Mouse (Mus musculus): ENCODE measurements at regions not wholly inside any gene's neighbourhood (a gene's known extent, or its start where the extent isn't known, plus 50 kb on each side); places are given as distances from the start of the nearest gene placed in this dataset.

GRCm38 (mm10) chr2:61123046-61123806, 160.2 kb upstream of the Rbms1 start:
- H3K27ac ChIP-seq, result no peak overlapping the region
- 79% methylated on average over 7 of the region's 7 CpGs for WGBS

DNA sequence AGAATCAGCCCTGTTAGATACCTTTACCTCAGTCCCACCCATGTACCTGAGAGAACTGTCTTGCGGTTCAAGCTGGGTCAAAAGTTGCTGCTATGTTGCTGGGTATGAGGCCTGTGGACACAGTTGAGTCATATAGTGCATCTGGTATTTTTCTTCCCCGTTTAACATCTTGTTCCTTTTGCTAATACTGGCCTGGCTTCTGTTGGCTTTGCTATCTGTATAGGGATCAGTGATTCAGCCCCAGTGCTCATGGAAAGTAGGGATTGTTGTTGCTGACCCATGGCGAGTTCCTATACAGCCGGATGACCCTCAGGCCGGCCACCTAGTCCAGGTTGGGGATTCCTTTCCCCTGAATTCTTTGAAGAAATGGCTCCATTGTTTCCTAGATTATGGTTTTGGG, 158.3 kb upstream of the Rbms1 start:
- WGBS, result 68% methylated on average over 5 of the region's 5 CpGs
- H3K4me3 ChIP-seq, result no peak overlapping the region

More at GRCm38 (mm10) chr2:61123046-61123806, 160.2 kb upstream of the Rbms1 start:
- Histone ChIP-seq H3K27me3 (ENCODE audit: insufficient read depth, poor library complexity, severe bottlenecking) (no peaks in the 10 kb centered on the region), H3K36me3 (no peaks in the 10 kb centered on the region), H3K9me3 (no peaks in the 10 kb centered on the region), H3K4me3 (no peak overlapping the region), H3K4me1 (no peaks in the 10 kb centered on the region)
- no peak for DNase-seq (ENCODE audit: low spot score)

DNA sequence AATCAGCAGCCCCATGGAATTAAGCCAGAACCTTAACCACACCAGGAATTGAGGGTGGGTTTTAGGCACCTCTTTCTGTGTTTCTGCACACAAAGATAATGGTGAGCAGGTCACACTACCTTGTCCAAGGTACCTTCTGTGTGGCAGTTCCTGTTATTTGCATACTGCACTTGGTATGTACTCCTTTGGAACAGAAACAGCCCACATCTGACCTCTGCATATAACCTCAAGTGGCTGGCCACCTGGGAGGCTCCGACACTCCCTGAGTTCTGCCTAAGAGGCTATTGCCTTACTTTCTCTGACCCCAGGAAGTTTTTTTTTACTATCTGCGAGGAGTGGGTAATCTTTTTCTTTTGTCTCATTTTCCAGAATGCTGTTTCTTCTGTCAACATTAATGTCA, 151.6 kb upstream of the Rbms1 start:
- H3K27me3 ChIP-seq (ENCODE audit: insufficient read depth, poor library complexity, severe bottlenecking), result no peaks in the 10 kb centered on the region
- 49% methylated on average over 2 of the region's 2 CpGs for WGBS
- H3K27ac ChIP-seq, result no peak overlapping the region
- peaks cover 10% of the 10 kb centered on the region; the same call in 1 of the 2 replicates for H3K4me1 ChIP-seq
- H3K9me3 ChIP-seq, result no peaks in the 10 kb centered on the region
- no peak for DNase-seq (ENCODE audit: low spot score)
- no peaks in the 10 kb centered on the region for H3K36me3 ChIP-seq
- no peak overlapping the region for H3K4me3 ChIP-seq

More for the DNA sequence above, 158.3 kb upstream of the Rbms1 start:
- no peak for DNase-seq (ENCODE audit: low spot score)
- Histone ChIP-seq H3K36me3 (no peaks in the 10 kb centered on the region), H3K27ac (no peak overlapping the region), H3K27me3 (ENCODE audit: insufficient read depth, poor library complexity, severe bottlenecking) (no peaks in the 10 kb centered on the region), H3K4me1 (no peaks in the 10 kb centered on the region), H3K9me3 (no peaks in the 10 kb centered on the region)

GRCm38 (mm10) chr2:61113916-61114315, 150.9 kb upstream of the Rbms1 start:
- Histone ChIP-seq H3K4me1 (peaks cover 16% of the 10 kb centered on the region; the same call in 1 of the 2 replicates), H3K4me3 (no peak overlapping the region), H3K36me3 (no peaks in the 10 kb centered on the region), H3K27me3 (ENCODE audit: insufficient read depth, poor library complexity, severe bottlenecking) (no peaks in the 10 kb centered on the region), H3K9me3 (no peaks in the 10 kb centered on the region), H3K27ac (no peak overlapping the region)
- DNase-seq (ENCODE audit: low spot score), result no peak
- WGBS, result 82% methylated on average over 6 of the region's 6 CpGs

GRCm38 (mm10) chr2:61110591-61110990, 147.6 kb upstream of the Rbms1 start:
- 44% methylated on average over 9 of the region's 9 CpGs for WGBS
- Histone ChIP-seq H3K4me1 (peaks cover 18% of the 10 kb centered on the region; the same call in 1 of the 2 replicates), H3K27ac (no peak overlapping the region), H3K27me3 (ENCODE audit: insufficient read depth, poor library complexity, severe bottlenecking) (no peaks in the 10 kb centered on the region), H3K4me3 (no peak overlapping the region), H3K9me3 (no peaks in the 10 kb centered on the region), H3K36me3 (no peaks in the 10 kb centered on the region)
- DNase-seq (ENCODE audit: low spot score), result no peak

DNA sequence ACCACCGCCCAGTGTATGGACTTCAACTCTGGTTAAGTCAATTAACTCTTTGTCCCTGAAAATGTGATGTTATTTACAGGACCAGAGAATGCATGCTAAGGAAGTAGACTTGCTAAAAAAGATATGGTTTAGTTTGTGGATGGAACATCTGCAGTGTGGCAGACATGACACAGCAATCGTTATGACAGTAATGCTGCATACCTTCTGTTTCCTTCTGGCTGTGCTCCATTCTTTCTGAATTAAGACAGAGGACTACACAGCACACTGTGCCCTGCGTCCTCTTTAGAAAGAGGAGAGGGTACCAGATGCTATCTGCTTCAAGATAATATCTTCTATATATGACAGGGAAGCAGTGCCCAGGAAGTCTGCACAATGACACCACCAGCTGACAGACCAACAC, 146.6 kb upstream of the Rbms1 start:
- H3K9me3 ChIP-seq, result no peaks in the 10 kb centered on the region
- 57% methylated on average over 3 of the region's 3 CpGs for WGBS

GRCm38 (mm10) chr2:61105169-61105568, 142.2 kb upstream of the Rbms1 start:
- DNase-seq (ENCODE audit: low spot score), result no peak
- Histone ChIP-seq H3K36me3 (no peaks in the 10 kb centered on the region), H3K4me1 (peaks cover 20% of the 10 kb centered on the region), H3K9me3 (no peaks in the 10 kb centered on the region), H3K4me3 (no peak overlapping the region), H3K27me3 (ENCODE audit: insufficient read depth, poor library complexity, severe bottlenecking) (no peaks in the 10 kb centered on the region), H3K27ac (no peak overlapping the region)
- WGBS, result 40% methylated on average over 6 of the region's 6 CpGs

More for the DNA sequence above, 146.6 kb upstream of the Rbms1 start:
- Histone ChIP-seq H3K27me3 (ENCODE audit: insufficient read depth, poor library complexity, severe bottlenecking) (no peaks in the 10 kb centered on the region), H3K36me3 (no peaks in the 10 kb centered on the region), H3K4me1 (peaks cover 17% of the 10 kb centered on the region; the same call in 1 of the 2 replicates), H3K27ac (no peak overlapping the region), H3K4me3 (no peak overlapping the region)
- no peak for DNase-seq (ENCODE audit: low spot score)

DNA sequence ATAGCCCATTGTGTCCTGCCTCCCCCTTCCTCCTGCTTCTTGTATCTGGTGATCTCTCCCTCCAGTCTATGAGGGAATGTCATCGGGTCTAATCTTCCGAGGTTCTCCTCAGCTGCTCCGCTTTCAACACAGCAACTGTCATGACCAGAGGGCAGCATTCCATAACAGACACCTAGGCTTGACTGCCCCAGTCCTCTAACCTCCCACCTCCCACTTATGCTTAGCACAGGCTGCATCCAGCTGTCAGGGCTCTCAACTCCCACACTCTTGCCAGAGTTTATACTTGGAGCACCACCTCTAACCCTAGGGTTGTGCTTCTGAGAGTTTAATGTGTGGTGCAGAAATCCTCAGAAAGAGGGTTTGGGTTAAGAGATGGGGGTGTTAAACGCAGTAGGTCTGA, 137.9 kb upstream of the Rbms1 start:
- no peak overlapping the region for H3K4me3 ChIP-seq
- no peaks in the 10 kb centered on the region for H3K9me3 ChIP-seq
- 58% methylated on average over 4 of the region's 4 CpGs for WGBS
- H3K36me3 ChIP-seq, result no peaks in the 10 kb centered on the region
- DNase-seq (ENCODE audit: low spot score), result no peak
- H3K4me1 ChIP-seq, result peaks cover 11% of the 10 kb centered on the region
- H3K27me3 ChIP-seq (ENCODE audit: insufficient read depth, poor library complexity, severe bottlenecking), result no peaks in the 10 kb centered on the region
- H3K27ac ChIP-seq, result no peak overlapping the region

- no peak for DNase-seq (ENCODE audit: low spot score)
- H3K27ac ChIP-seq, result no peak overlapping the region
- H3K4me1 ChIP-seq, result 0 out of 2 replicates have a peak, but pooled peaks cover 4% of the 10 kb centered on the region
- no peaks in the 10 kb centered on the region for H3K27me3 ChIP-seq (ENCODE audit: insufficient read depth, poor library complexity, severe bottlenecking)
- H3K9me3 ChIP-seq, result no peaks in the 10 kb centered on the region
- H3K36me3 ChIP-seq, result no peaks in the 10 kb centered on the region
- no peak overlapping the region for H3K4me3 ChIP-seq
Measured at GRCm38 (mm10) chr2:61088501-61088900, 125.5 kb upstream of the Rbms1 start.

DNA sequence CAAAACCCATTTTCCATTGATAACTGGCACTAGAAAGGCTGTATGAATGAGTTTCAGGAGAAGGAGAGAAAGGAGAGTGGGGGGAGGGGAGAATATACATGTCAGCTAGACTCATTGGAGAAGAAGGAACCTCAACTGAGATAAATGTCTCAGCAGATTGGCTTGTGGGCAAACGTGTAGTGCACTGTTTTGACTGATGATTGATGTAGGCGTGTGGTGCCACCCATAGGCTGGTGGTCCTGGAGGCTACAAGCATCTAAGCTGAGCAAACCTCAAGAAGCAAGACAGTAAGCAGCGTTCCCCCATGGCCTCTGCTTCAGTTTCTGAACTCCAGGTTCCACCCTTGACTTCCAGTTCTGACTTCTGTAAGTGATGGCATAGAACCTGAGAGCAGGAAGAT, 121.8 kb upstream of the Rbms1 start:
- Histone ChIP-seq H3K9me3 (no peaks in the 10 kb centered on the region), H3K4me3 (no peak overlapping the region), H3K36me3 (no peaks in the 10 kb centered on the region), H3K4me1 (0 out of 2 replicates have a peak, but pooled peaks cover 4% of the 10 kb centered on the region), H3K27me3 (ENCODE audit: insufficient read depth, poor library complexity, severe bottlenecking) (no peaks in the 10 kb centered on the region), H3K27ac (no peak overlapping the region)
- no peak for DNase-seq (ENCODE audit: low spot score)
- WGBS, result 53% methylated on average over 3 of the region's 3 CpGs

GRCm38 (mm10) chr2:61083100-61083499, 120.1 kb upstream of the Rbms1 start:
- H3K9me3 ChIP-seq, result no peaks in the 10 kb centered on the region
- H3K36me3 ChIP-seq, result no peaks in the 10 kb centered on the region

GRCm38 (mm10) chr2:61082640-61083039, 119.6 kb upstream of the Rbms1 start:
- no peak for DNase-seq (ENCODE audit: low spot score)
- Histone ChIP-seq H3K4me3 (no peak overlapping the region), H3K9me3 (no peaks in the 10 kb centered on the region)

More at GRCm38 (mm10) chr2:61083100-61083499, 120.1 kb upstream of the Rbms1 start:
- no peaks in the 10 kb centered on the region for H3K27me3 ChIP-seq (ENCODE audit: insufficient read depth, poor library complexity, severe bottlenecking)
- DNase-seq (ENCODE audit: low spot score), result no peak
- 0 out of 2 replicates have a peak, but pooled peaks cover 4% of the 10 kb centered on the region for H3K4me1 ChIP-seq
- H3K4me3 ChIP-seq, result no peak overlapping the region
- H3K27ac ChIP-seq, result no peak overlapping the region
- WGBS, result 72% methylated on average over 1 of the region's 1 CpGs

DNA sequence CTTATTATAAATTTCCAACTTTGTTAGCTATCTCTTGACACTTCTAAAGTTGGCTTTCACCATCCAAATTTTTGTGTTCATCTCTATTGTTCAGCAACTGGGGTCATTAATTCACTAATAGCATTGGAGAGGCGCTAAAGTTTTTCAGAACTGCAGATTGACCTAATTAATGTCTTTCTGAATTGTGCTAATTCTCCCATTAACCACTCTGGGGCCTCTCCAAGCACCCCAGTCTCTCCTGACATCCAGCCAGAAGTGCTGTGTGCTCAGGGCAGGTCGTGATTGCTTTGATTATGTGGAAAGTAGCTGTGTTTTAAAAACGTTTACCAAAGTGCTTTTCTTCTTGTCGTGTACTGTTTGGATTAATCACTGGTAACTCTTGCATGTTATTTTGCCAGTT, 117.0 kb upstream of the Rbms1 start:
- no peak for DNase-seq (ENCODE audit: low spot score)
- WGBS, result 64% methylated on average over 4 of the region's 4 CpGs
- Histone ChIP-seq H3K4me1 (0 out of 2 replicates have a peak, but pooled peaks cover 4% of the 10 kb centered on the region), H3K9me3 (no peaks in the 10 kb centered on the region), H3K27me3 (ENCODE audit: insufficient read depth, poor library complexity, severe bottlenecking) (no peaks in the 10 kb centered on the region), H3K27ac (no peak overlapping the region), H3K4me3 (no peak overlapping the region), H3K36me3 (no peaks in the 10 kb centered on the region)

More at GRCm38 (mm10) chr2:61082640-61083039, 119.6 kb upstream of the Rbms1 start:
- Histone ChIP-seq H3K27me3 (ENCODE audit: insufficient read depth, poor library complexity, severe bottlenecking) (no peaks in the 10 kb centered on the region), H3K36me3 (no peaks in the 10 kb centered on the region), H3K4me1 (0 out of 2 replicates have a peak, but pooled peaks cover 4% of the 10 kb centered on the region), H3K27ac (no peak overlapping the region)
